Mouse (Mus musculus): ENCODE measurements around the gene Vmn1r17.
"Not testable (repeated sequence)": the region's sequence is repeated elsewhere in the genome, so short reads cannot be mapped to it uniquely, and the experiment has no call there.

The Vmn1r17 gene

GRCm38 (mm10) chr6:57363627-57364026 lies at the start of gene Vmn1r17:
Vmn1r17 (minus strand) TSS chr6:57363727.
- no peak for DNase-seq (ENCODE audit: low spot score in 2 of 2)

DNA sequence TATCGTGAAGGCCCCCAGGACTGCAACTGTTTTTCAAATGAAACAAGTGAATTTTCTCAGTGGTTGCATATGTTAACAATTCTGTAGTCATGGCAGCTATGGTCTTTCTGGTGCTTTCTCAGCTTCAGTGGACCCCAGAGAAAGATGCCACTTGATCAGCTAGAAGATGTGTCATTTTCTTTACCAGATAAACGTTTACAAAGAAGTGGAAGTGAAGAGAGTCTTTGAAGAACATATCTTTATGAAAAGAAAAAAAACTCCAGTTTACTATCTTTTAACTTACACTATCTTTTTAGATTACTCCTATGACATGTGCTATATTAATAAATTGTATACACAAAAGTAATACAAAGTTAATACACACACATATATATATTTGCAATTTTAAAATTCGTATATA lies 40.0 kb upstream of the Vmn1r17 start, which contains the start of gene Vmn1r19:
Gene Vmn1r19, plus strand, starts transcription at position 301 of the 400 bp plus-strand sequence.
- not testable (repeated sequence) for DNase-seq (ENCODE audit: low spot score in 2 of 2)

DNA sequence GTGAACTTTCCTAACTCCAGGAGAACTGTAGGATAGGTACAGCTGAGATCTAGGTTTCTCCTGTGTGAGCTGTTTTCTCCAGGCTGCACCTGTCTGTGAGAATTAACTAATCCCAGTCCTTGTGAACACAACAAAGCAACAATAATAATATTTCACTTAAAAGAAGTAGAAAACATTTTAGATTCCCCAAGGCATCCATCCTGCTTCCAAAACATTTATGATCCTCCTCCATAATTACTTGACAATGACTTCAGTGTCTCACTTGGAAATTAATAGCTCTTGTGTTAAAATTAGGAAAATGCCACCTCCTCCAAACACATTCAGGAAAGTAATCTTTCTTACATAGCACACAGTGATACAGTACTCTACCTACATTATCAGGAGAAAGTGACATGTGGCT lies 32.2 kb upstream of the Vmn1r17 start, which contains the start of gene Vmn1r18:
Gene Vmn1r18, minus strand, starts transcription at position 101 of the 400 bp plus-strand sequence.
- no peak for DNase-seq (ENCODE audit: low spot score in 2 of 2)

DNA sequence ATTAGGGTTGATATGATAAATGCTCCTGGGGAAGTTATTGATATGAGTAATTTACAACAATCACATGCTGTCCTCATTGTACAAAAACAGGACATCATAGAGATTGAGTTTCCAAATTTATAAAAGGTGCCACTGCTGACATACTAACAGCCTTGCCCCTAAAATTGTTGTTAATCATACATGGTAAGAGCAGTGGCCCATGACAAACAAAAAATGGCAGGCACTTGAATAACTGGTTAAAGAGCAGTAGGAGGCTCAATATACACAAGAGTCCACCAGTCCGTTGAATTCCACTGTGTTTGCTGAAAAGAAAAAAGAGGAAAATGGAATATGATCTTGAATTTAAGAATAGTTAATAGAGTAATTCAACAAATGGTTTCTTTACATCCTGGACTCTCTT lies 4.0 kb upstream of the Vmn1r17 start:
- DNase-seq (ENCODE audit: low spot score in 2 of 2), result no peak

DNA sequence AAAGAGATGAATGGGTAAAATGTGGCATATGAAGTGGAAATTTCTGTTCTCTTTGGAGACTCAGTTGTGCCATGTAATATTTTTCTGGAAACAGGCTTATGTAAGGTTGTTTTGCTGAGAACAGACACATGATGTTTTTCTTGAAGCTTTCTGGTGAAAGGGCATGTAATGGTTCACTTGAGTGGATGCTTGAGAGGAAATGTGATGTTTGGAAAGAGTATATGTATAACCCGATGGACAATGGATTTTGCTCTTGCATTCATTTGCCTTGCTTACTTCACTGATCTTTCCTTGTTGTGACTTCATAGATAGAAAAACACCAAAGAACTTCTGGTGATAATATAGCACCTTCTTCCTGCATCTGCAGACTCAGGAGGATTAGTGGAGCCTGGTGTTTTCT lies 2.3 kb upstream of the Vmn1r17 start:
- not testable (repeated sequence) for DNase-seq (ENCODE audit: low spot score in 2 of 2)

- DNase-seq (ENCODE audit: low spot score in 2 of 2), result peak in 1 of 2 experiments; percentile 8
Measured at GRCm38 (mm10) chr6:57356864-57357263, 6.7 kb downstream of the Vmn1r17 start.

DNA sequence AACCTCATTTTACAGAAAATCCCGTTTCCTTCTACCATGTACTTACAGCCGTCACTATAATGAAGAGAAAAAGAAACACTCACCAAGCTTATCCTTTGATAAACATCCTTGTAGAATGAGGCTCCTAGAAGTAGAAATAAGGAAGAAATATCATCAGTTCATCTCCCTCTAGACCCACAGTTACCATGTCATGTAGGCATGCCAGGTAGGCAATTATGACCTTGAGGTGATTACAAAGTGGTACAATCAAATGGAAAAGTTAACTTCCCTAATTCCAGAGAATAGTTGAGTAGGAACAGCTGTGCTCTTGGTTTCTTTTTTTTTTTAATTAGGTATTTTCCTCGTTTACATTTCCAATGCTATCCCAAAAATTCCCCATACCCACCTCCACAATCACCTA lies 34.1 kb downstream of the Vmn1r17 start, which contains the start of gene Vmn1r16:
Gene Vmn1r16, minus strand, starts transcription at position 101 of the 400 bp plus-strand sequence.
- DNase-seq (ENCODE audit: low spot score in 2 of 2), result no peak

DNA sequence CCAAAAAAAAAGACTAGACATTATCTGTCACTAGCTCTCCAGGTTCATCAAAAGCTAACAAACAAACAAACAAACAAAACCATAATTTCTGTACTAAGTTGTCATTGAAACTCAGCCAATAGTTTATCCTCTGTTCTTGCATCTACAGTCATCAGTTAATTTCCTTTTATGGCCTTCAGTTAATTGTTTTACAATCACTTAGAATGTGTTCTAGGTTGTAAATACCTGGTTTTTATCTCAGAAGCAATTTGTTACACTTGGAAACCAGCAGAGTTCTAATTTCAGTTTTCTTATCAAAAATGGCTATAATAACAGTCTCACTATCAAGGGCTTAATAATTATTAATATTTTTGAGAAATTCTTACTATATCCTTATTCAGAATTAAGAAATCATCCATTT lies 37.4 kb downstream of the Vmn1r17 start:
- no peak for DNase-seq (ENCODE audit: low spot score in 2 of 2)

Measured in frontal cortex, postnatal 36 days (tissue).